Mouse (Mus musculus) retina, embryonic 14.5 days (tissue): ENCODE results near the gene Gorab.
A peak's percentile ranks its signal among the peaks of the same experiment; 100 is the strongest.

Experiments used
- DNase-seq: peaks from one replicate; pipeline ENCODE4 v3.0.0-alpha.2; 2015; ENCODE audit warnings: low spot score

The Gorab gene

GRCm38 (mm10) chr1:163356167-163356566 lies 47.3 kb downstream of the Gorab start:
- DNase-seq, result no peak

GRCm38 (mm10) chr1:163355626-163356156 lies 47.8 kb downstream of the Gorab start:
- DNase-seq, result no peak

GRCm38 (mm10) chr1:163350988-163351387 lies 52.5 kb downstream of the Gorab start:
- no peak for DNase-seq

DNA sequence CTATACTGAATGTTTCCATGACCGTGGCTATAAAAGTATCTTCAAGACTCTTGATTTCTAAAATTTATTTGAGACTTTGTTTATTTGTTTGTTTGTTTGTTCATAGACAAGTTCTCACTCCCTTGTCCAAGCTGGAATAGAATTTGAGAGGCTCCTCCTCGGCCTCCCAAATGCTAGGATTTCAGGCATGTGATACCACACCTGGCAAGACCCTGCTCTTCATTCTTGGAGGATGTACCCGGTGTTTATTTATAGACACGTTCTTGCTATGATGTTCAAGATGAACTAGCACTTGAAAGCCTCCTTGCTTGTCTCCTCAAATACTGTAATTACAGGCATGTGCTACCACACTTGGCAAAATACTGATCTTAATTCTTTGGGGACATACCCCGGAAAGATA lies 57.9 kb downstream of the Gorab start:
- no peak for DNase-seq

GRCm38 (mm10) chr1:163344931-163345330 lies 58.5 kb downstream of the Gorab start:
- DNase-seq, result peak; percentile 32

- no peak for DNase-seq
Observed at GRCm38 (mm10) chr1:163339219-163339561, 64.3 kb downstream of the Gorab start.

GRCm38 (mm10) chr1:163338525-163339218 lies 64.8 kb downstream of the Gorab start:
- no peak for DNase-seq

DNA sequence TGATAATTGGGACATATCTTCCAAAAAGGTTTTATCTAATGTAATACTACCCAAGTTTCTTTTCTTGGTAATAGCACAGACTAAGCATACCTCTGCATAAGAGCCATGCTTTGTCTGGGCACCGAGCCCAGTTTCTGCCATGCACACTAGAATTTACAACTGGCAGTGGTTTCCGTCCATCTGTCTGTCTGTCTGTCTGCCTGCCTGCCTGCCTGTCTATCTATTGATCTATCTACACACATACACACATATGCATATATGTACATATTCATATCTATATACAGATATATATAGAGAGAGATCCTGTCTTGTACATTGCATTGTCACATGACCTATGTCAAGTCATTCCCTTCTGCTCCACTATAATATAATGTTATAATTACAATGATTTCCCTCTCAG lies 65.6 kb downstream of the Gorab start:
- no peak for DNase-seq
